Mouse (Mus musculus): ENCODE results near the gene Stub1. TPM values are rescaled to one million over a fixed set of nuclear protein-coding genes. Genes with fewer than 3 reads are reported as not detected.

Stub1 gene
- polyA plus RNA-seq, 1 experiment from 2014 or later, result 246 TPM

GRCm38 (mm10) chr17:25794197-25794596 lies 39.0 kb downstream of the Stub1 start:
- Histone ChIP-seq H3K27me3 (replicated peaks; ENCODE audit: control insufficient read depth, insufficient read depth, low read length) (no peaks in the 10 kb centered on the region), H3K4me1 (replicated peaks; ENCODE audit: control insufficient read depth, insufficient read depth, low read length) (peaks cover 22% of the 10 kb centered on the region; the same call in 1 of the 2 replicates), H3K27ac (ENCODE audit: low read depth, low read length) (no peak overlapping the region), H3K36me3 (ENCODE audit: control insufficient read depth, insufficient read depth) (peaks cover 7% of the 10 kb centered on the region; the same call in 1 of the 2 replicates), H3K4me3 (ENCODE audit: low read depth, low read length) (no peak overlapping the region), H3K9ac (ENCODE audit: low read depth, low read length) (no peak overlapping the region), H3K4me2 (replicated peaks; ENCODE audit: low read depth) (no peak overlapping the region), H3K9me3 (ENCODE audit: control insufficient read depth) (no peaks in the 10 kb centered on the region)
- ATAC-seq, result no peak
- 74% methylated on average over 13 of the region's 13 CpGs for WGBS
- no peak for TF ChIP-seq CTCF (IDR thresholded peaks at IDR 0.05; ENCODE audit: low read depth)

- H3K9ac ChIP-seq (ENCODE audit: low read depth, low read length), result peak within 1 kb of the TSS; percentile 76
- peak within 1 kb of the TSS; percentile 99 for H3K27ac ChIP-seq (ENCODE audit: low read depth, low read length)
- peaks cover 22% of the 10 kb centered on the region; the same call in 1 of the 2 replicates for H3K4me1 ChIP-seq (replicated peaks; ENCODE audit: control insufficient read depth, insufficient read depth, low read length)
- peak within 1 kb of the TSS; percentile 85 for H3K4me2 ChIP-seq (replicated peaks; ENCODE audit: low read depth)
- no peaks in the 10 kb centered on the region for H3K9me3 ChIP-seq (ENCODE audit: control insufficient read depth)
- ATAC-seq, result peak; percentile 25; the same call in 1 of the 2 replicates
- H3K27me3 ChIP-seq (replicated peaks; ENCODE audit: control insufficient read depth, insufficient read depth, low read length), result no peaks in the 10 kb centered on the region
- H3K4me3 ChIP-seq (ENCODE audit: low read depth, low read length), result peak within 1 kb of the TSS; percentile 83
- TF ChIP-seq CTCF (IDR thresholded peaks at IDR 0.05; ENCODE audit: low read depth), result no peak
- peaks cover 16% of the 10 kb centered on the region; the same call in 1 of the 2 replicates for H3K36me3 ChIP-seq (ENCODE audit: control insufficient read depth, insufficient read depth)
- 0% methylated on average over 14 of the region's 14 CpGs for WGBS
Observed at GRCm38 (mm10) chr17:25792615-25793014, 40.6 kb downstream of the Stub1 start, which contains the start of gene Fam173a. Gene Fam173a (minus strand): TSS chr17:25792901.

GRCm38 (mm10) chr17:25791843-25792527 lies 41.2 kb downstream of the Stub1 start:
- no peak for TF ChIP-seq CTCF (IDR thresholded peaks at IDR 0.05; ENCODE audit: low read depth)
- Histone ChIP-seq H3K4me2 (replicated peaks; ENCODE audit: low read depth) (peak overlapping the region; percentile 85), H3K36me3 (ENCODE audit: control insufficient read depth, insufficient read depth) (peaks cover 19% of the 10 kb centered on the region; the same call in 1 of the 2 replicates), H3K27me3 (replicated peaks; ENCODE audit: control insufficient read depth, insufficient read depth, low read length) (no peaks in the 10 kb centered on the region), H3K4me3 (ENCODE audit: low read depth, low read length) (peak overlapping the region; percentile 83), H3K4me1 (replicated peaks; ENCODE audit: control insufficient read depth, insufficient read depth, low read length) (peaks cover 19% of the 10 kb centered on the region; the same call in 1 of the 2 replicates), H3K27ac (ENCODE audit: low read depth, low read length) (peak overlapping the region; percentile 99), H3K9ac (ENCODE audit: low read depth, low read length) (peak overlapping the region; percentile 76), H3K9me3 (ENCODE audit: control insufficient read depth) (no peaks in the 10 kb centered on the region)
- peak; percentile 92 for ATAC-seq
- WGBS, result under 1% methylated on average over 45 of the region's 45 CpGs

GRCm38 (mm10) chr17:25791320-25791842 lies 41.8 kb downstream of the Stub1 start:
- Histone ChIP-seq H3K27ac (ENCODE audit: low read depth, low read length) (peak overlapping the region; percentile 99), H3K4me3 (ENCODE audit: low read depth, low read length) (peak overlapping the region; percentile 83), H3K9me3 (ENCODE audit: control insufficient read depth) (no peaks in the 10 kb centered on the region), H3K36me3 (ENCODE audit: control insufficient read depth, insufficient read depth) (peaks cover 19% of the 10 kb centered on the region; the same call in 1 of the 2 replicates), H3K4me2 (replicated peaks; ENCODE audit: low read depth) (peak overlapping the region; percentile 85), H3K9ac (ENCODE audit: low read depth, low read length) (peak overlapping the region; percentile 76), H3K27me3 (replicated peaks; ENCODE audit: control insufficient read depth, insufficient read depth, low read length) (no peaks in the 10 kb centered on the region), H3K4me1 (replicated peaks; ENCODE audit: control insufficient read depth, insufficient read depth, low read length) (peaks cover 19% of the 10 kb centered on the region; the same call in 1 of the 2 replicates)
- 0 out of 2 replicates have a peak, but pooled peaks have one; percentile 30 for TF ChIP-seq CTCF (IDR thresholded peaks at IDR 0.05; ENCODE audit: low read depth)
- no peak for ATAC-seq
- 20% methylated on average over 19 of the region's 19 CpGs for WGBS

- TF ChIP-seq CTCF (IDR thresholded peaks at IDR 0.05; ENCODE audit: low read depth), result no peak
- no peak overlapping the region for H3K27ac ChIP-seq (ENCODE audit: low read depth, low read length)
- H3K36me3 ChIP-seq (ENCODE audit: control insufficient read depth, insufficient read depth), result peaks cover 32% of the 10 kb centered on the region; the same call in 1 of the 2 replicates
- WGBS, result 89% methylated on average over 9 of the region's 9 CpGs
- H3K4me3 ChIP-seq (ENCODE audit: low read depth, low read length), result no peak overlapping the region
- ATAC-seq, result no peak
- peaks cover 10% of the 10 kb centered on the region; the same call in 1 of the 2 replicates for H3K4me1 ChIP-seq (replicated peaks; ENCODE audit: control insufficient read depth, insufficient read depth, low read length)
- no peak overlapping the region for H3K4me2 ChIP-seq (replicated peaks; ENCODE audit: low read depth)
- no peaks in the 10 kb centered on the region for H3K9me3 ChIP-seq (ENCODE audit: control insufficient read depth)
- no peaks in the 10 kb centered on the region for H3K27me3 ChIP-seq (replicated peaks; ENCODE audit: control insufficient read depth, insufficient read depth, low read length)
- no peak overlapping the region for H3K9ac ChIP-seq (ENCODE audit: low read depth, low read length)
Observed at GRCm38 (mm10) chr17:25786781-25787504, 46.3 kb downstream of the Stub1 start.

- Histone ChIP-seq H3K36me3 (ENCODE audit: control insufficient read depth, insufficient read depth) (peaks cover 38% of the 10 kb centered on the region; the same call in 1 of the 2 replicates), H3K4me1 (replicated peaks; ENCODE audit: control insufficient read depth, insufficient read depth, low read length) (peaks cover 6% of the 10 kb centered on the region; the same call in 1 of the 2 replicates), H3K4me3 (ENCODE audit: low read depth, low read length) (peak within 1 kb of the TSS; percentile 65), H3K9me3 (ENCODE audit: control insufficient read depth) (no peaks in the 10 kb centered on the region), H3K4me2 (replicated peaks; ENCODE audit: low read depth) (peak within 1 kb of the TSS; percentile 88), H3K9ac (ENCODE audit: low read depth, low read length) (peak within 1 kb of the TSS; percentile 55; the same call in 1 of the 2 replicates), H3K27ac (ENCODE audit: low read depth, low read length) (no peak within 1 kb of the TSS), H3K27me3 (replicated peaks; ENCODE audit: control insufficient read depth, insufficient read depth, low read length) (no peaks in the 10 kb centered on the region)
- 76% methylated on average over 3 of the region's 3 CpGs for WGBS
- no peak for TF ChIP-seq CTCF (IDR thresholded peaks at IDR 0.05; ENCODE audit: low read depth)
- ATAC-seq, result no peak
Observed at GRCm38 (mm10) chr17:25786280-25786679, 46.9 kb downstream of the Stub1 start, which contains the start of gene Ccdc78. Gene Ccdc78 (plus strand): TSS chr17:25786580.
